Mouse (Mus musculus) lung, postnatal 0 days (tissue): Measurements from ENCODE around the gene Hoxa13.

Experiments
- CTCF ChIP-seq: IDR thresholded peaks from 2 replicates; pipeline ENCODE4 v1.5.1; 2016; ENCODE audit warnings: antibody characterized with exemption, mild to moderate bottlenecking
- EP300 ChIP-seq: IDR thresholded peaks from 2 replicates; pipeline ENCODE4 v1.6.1; 2016; ENCODE audit warnings: antibody characterized with exemption, mild to moderate bottlenecking, control low read depth

DNA sequence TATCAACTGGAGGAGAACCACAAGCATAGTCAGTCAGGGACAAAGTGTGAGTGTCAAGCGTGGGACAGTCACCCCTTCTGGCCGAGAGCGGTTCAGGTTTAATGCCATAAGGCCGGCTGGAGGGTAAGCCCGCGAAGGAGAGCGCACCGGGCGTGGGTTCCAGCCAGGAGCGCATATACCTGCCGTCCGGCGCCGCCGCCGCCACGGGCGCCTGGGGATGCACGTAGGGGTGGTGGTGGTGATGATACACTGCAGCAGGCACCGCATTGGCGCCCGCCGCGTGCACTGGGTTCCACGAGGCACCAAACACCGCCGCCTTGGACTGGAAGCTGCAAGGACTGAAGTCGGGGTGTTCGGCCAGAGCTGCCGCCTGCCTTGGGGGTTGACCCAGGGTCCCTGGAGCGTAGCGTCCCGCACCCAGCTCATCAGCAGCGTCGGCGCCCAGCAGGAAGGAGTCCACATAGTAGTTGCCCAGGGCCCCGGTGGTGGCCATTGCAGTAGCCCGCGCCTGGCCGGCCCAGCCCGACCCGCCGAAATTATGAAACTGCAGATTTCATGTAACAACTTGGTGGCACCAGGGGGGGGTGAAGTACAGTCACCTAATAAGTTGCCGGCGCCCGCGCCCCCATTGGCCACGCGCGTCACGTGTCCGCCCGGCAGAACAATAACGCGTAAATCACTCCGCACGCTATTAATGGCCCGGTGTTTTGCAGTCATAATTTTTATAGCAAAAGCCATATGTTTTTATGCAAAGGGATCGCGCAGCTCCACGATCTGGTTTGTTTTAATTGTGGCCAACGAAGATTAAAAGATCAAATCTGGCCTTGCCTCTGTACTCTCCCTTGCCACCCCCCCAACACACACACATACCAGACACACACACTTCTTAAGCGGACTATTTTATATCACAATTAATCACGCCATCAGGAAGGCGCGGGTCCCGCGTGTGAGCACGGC lies 34.8 kb downstream of the Hoxa13 start:
- TF ChIP-seq CTCF = no peak
- no peak for TF ChIP-seq EP300
